Mouse (Mus musculus) kidney, adult 2 months (tissue): Measurements from ENCODE around the gene Itga5.

Experiments used
- CTCF ChIP-seq: fragments of 200-500 bp; conservative IDR thresholded peaks from 2 replicates; pipeline ENCODE4 v1.5.1; 2011; ENCODE audit warnings: low read depth, mild to moderate bottlenecking, control low read depth, low read length, moderate library complexity, mixed read lengths; ENCODE audit not compliant: insufficient read depth, insufficient read length
- POLR2A ChIP-seq: fragments of 200-500 bp; IDR thresholded peaks from one replicate; pipeline ENCODE4 v1.6.1; 2011; ENCODE audit warnings: low read depth, low read length, control low read depth

- TF ChIP-seq POLR2A (no peak), CTCF (no peak)
Observed at GRCm38 (mm10) chr15:103371741-103372140, 5.2 kb upstream of the Itga5 start.
